Mouse (Mus musculus): ENCODE results near the gene Tmem178.

DNA sequence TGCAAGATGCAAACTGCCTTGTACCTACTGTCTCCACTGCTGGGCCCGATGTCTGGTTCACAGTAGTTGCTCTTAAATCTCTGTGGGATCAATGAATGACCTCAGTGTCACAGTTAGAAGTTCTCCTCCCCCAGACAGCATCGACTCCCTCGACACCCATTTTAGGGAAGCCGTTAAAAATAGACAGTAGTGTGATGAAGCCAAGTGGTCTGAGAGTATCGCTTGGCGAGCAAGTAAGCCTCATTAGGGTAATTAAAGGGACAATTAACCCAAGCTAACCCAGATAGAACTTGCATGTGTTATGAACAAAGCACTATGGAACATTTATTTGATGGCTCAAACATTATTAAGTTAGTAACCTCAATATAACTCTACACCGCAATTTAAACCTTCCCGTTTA, 60.9 kb downstream of the Tmem178 start:
- TF ChIP-seq CTCF (IDR thresholded peaks at IDR 0.05; ENCODE audit: borderline replicate concordance, insufficient read depth, low read depth, low read length) (no peak), POLR2A (IDR thresholded peaks at IDR 0.05; ENCODE audit: borderline replicate concordance, insufficient read depth, low read length) (no peak)
